Mouse (Mus musculus): Measurements from ENCODE around the gene Lypd3. TPM values are rescaled to one million over a fixed set of nuclear protein-coding genes. Genes with fewer than 3 reads are reported as not detected.
"Not testable (repeated sequence)": the region's sequence is repeated elsewhere in the genome, so short reads cannot be mapped to it uniquely, and the experiment has no call there.

The Lypd3 gene
- polyA plus RNA-seq, 1 experiment from 2014 or later: 1.0 TPM

DNA sequence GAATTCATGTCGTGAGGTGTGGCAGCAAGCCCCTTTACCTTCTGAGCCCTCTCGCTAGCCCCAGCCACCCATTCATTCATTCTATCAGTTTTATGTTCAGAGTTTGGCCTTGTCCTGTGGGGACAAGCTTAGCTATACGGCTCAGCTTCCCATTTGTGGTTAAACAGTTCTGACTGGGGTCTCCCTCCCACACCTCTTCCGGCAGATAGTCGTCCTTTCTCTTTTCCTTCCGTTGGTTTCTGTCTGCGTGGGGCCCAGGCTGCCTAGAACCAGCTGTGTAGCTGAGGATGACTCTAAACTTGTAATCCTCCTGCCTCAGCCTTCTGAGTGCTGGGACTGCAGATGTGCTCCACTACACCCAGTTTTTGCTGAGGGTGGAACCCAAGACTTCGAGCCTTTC, 18.6 kb upstream of the Lypd3 start:
- Histone ChIP-seq H3K27me3 (peaks cover 9% of the 10 kb centered on the region), H3K27ac (no peak overlapping the region), H3K36me3 (0 out of 2 replicates have a peak, but pooled peaks cover 7% of the 10 kb centered on the region), H3K4me3 (replicated peaks) (no peak overlapping the region), H3K4me1 (peaks cover 1% of the 10 kb centered on the region), H3K9me3 (replicated peaks) (no peaks in the 10 kb centered on the region; the same call in 1 of the 2 replicates), H3K4me2 (no peak overlapping the region), H3K9ac (no peak overlapping the region)
- 79% methylated on average over 8 of the region's 8 CpGs for WGBS
- ATAC-seq (replicated peaks; ENCODE audit: low FRiP score): no peak

DNA sequence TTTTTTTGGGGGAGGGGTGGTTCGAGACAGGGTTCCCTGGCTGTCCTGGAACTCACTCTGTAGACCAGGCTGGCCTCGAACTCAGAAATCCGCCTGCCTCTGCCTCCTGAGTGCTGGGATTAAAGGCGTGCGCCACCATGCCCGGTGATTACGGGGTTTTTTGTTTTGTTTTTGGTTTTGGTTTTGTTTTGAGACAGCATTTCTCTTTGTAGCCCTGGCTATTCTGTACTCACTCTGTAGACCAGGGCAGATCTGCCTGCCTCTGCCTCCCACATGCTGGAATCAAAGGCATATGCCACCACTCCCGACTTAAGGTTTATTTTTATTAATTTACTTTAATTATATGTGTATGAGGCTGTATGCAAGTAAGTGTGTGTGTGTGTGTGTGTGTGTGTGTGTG, 18.0 kb upstream of the Lypd3 start:
- WGBS: 92% methylated on average over 8 of the region's 8 CpGs
- H3K27me3 ChIP-seq; H3K4me2 ChIP-seq; ATAC-seq (replicated peaks; ENCODE audit: low FRiP score); H3K27ac ChIP-seq; H3K9ac ChIP-seq; H3K4me3 ChIP-seq (replicated peaks); H3K36me3 ChIP-seq; H3K9me3 ChIP-seq (replicated peaks); H3K4me1 ChIP-seq: not testable (repeated sequence)

DNA sequence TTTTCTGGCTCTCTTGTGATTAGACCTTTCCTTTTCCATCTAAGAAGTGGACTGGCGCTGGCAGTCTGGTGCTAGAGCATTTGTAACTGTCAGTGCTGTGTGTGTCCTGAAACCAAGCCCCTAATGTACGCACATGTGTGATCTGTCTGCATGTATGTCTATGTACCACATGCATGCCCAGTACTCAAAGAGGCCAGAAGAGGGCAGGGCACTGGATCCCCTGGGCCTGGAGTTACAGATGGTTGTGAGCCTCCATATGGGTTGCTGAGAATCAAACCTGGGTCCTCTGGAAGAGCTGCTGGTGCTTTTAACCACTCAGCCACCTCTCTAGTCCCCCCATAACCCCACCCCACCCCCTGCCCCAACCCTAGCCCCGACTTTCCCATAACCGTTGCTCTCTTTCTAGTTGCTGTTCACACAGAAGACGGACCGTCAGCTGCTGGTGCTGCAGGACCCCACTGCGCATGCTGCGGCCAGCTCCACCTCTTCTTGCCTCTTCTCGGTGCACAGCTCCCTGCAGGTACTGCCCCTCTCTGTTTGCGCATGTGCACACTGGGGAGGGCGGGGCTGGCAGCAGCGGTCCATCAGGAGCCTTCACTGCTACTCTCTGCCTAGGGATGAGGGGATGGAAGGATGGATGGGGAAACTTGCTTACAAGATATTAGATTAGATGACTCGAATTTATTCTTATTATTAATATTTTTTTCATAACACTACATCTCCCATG, 16.5 kb upstream of the Lypd3 start:
- WGBS: 66% methylated on average over 13 of the region's 13 CpGs
- H3K4me2 ChIP-seq: no peak overlapping the region
- no peaks in the 10 kb centered on the region; the same call in 1 of the 2 replicates for H3K9me3 ChIP-seq (replicated peaks)
- H3K9ac ChIP-seq: no peak overlapping the region
- H3K27ac ChIP-seq: no peak overlapping the region
- H3K27me3 ChIP-seq: no peaks in the 10 kb centered on the region
- H3K4me1 ChIP-seq: no peaks in the 10 kb centered on the region
- no peak overlapping the region for H3K4me3 ChIP-seq (replicated peaks)
- H3K36me3 ChIP-seq: 0 out of 2 replicates have a peak, but pooled peaks cover 7% of the 10 kb centered on the region
- ATAC-seq (replicated peaks; ENCODE audit: low FRiP score): no peak

GRCm38 (mm10) chr7:24621193-24621592, 15.2 kb upstream of the Lypd3 start:
- H3K4me1 ChIP-seq: peaks cover 4% of the 10 kb centered on the region; the same call in 1 of the 2 replicates
- H3K27ac ChIP-seq: no peak overlapping the region
- H3K9me3 ChIP-seq (replicated peaks): no peaks in the 10 kb centered on the region; the same call in 1 of the 2 replicates
- no peaks in the 10 kb centered on the region for H3K27me3 ChIP-seq
- H3K4me3 ChIP-seq (replicated peaks): no peak overlapping the region
- no peak overlapping the region for H3K4me2 ChIP-seq
- H3K36me3 ChIP-seq: 0 out of 2 replicates have a peak, but pooled peaks cover 7% of the 10 kb centered on the region
- WGBS: 78% methylated on average over 3 of the region's 3 CpGs
- no peak for ATAC-seq (replicated peaks; ENCODE audit: low FRiP score)
- H3K9ac ChIP-seq: no peak overlapping the region

GRCm38 (mm10) chr7:24622967-24623366, 13.4 kb upstream of the Lypd3 start:
- ATAC-seq (replicated peaks; ENCODE audit: low FRiP score): no peak
- Histone ChIP-seq H3K4me2 (no peak overlapping the region), H3K27me3 (no peaks in the 10 kb centered on the region), H3K4me1 (peaks cover 10% of the 10 kb centered on the region; the same call in 1 of the 2 replicates), H3K9ac (no peak overlapping the region), H3K4me3 (replicated peaks) (no peak overlapping the region), H3K36me3 (0 out of 2 replicates have a peak, but pooled peaks cover 7% of the 10 kb centered on the region), H3K27ac (no peak overlapping the region), H3K9me3 (replicated peaks) (no peaks in the 10 kb centered on the region; the same call in 1 of the 2 replicates)
- WGBS: 83% methylated on average over 6 of the region's 6 CpGs

DNA sequence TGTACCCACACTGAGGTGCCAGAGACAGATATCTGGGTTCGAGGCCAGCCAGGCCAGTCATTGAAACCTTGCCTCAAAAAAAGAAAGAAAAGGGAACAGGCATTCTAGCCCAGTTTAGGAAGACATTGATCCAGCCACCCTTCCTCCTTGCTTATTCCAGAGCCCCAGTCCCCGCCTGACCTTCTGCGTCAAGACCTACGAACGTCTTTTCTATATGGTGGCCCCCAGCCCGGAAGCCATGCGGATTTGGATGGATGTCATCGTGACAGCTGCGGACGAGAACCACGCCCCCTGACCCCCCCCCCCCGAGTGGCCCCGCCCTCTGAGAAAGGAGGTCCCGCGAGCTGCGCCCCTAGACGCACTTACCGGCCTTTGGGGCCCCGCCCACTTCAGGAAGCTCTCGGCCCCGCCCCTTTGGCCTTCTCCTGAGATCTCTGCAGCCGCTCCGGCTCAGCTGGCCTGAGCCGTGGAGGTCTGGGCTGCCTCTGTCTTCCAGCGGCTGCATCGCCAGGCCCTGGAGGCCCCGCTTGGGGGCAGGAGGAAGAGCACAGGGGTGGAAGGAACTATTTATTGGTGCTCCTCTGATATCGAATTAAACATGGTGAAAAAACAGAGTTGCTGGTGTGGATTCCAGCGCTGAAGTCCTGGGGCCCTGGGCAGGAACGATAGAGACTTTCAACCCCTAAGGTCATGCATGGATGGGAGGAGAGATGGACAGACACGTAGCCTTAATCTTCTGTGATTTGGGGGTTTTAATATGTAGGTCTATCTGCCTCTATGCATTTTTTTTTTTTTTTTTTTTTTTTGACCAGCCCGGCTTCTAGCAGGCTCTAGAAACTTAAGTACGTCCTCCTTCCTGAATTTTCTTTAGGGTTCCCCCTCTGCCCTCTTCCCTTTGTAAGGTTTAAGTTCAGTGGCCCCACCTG, 7.4 kb upstream of the Lypd3 start:
- Histone ChIP-seq H3K9ac (peak overlapping the region; percentile 31; the same call in 1 of the 2 replicates), H3K27ac (peak overlapping the region; percentile 76), H3K36me3 (no peaks in the 10 kb centered on the region), H3K4me2 (peak overlapping the region; percentile 68), H3K4me3 (replicated peaks) (peak overlapping the region; percentile 36), H3K4me1 (peaks cover 19% of the 10 kb centered on the region), H3K27me3 (no peaks in the 10 kb centered on the region), H3K9me3 (replicated peaks) (no peaks in the 10 kb centered on the region)
- WGBS: 8% methylated on average over 33 of the region's 33 CpGs
- peak; percentile 93 for ATAC-seq (replicated peaks; ENCODE audit: low FRiP score)

DNA sequence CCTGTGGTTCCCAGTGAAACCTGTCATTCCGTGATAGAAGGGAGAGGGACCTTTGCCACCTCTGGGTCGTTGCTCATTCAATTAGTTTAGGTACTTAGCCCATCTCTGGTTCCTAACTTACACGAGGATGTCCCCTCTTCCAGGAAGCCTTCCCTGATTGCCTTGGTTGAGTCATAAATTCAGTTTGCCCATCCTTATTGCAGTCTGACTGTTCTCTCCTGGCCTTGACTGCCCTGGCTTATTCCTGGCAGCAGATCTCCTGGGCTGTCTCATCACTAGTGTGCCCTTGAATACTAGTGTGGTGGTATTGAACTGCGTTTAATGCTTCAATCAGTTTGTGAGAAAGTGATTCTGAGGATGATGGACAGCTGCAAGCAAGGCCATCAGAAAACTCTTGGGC, 6.7 kb upstream of the Lypd3 start:
- no peak for ATAC-seq (replicated peaks; ENCODE audit: low FRiP score)
- Histone ChIP-seq H3K27ac (peak overlapping the region; percentile 76), H3K9ac (no peak overlapping the region), H3K9me3 (replicated peaks) (no peaks in the 10 kb centered on the region), H3K27me3 (no peaks in the 10 kb centered on the region), H3K4me3 (replicated peaks) (no peak overlapping the region), H3K4me1 (peaks cover 19% of the 10 kb centered on the region), H3K4me2 (peak overlapping the region; percentile 68; the same call in 1 of the 2 replicates), H3K36me3 (no peaks in the 10 kb centered on the region)
- WGBS: 67% methylated on average over 4 of the region's 4 CpGs

DNA sequence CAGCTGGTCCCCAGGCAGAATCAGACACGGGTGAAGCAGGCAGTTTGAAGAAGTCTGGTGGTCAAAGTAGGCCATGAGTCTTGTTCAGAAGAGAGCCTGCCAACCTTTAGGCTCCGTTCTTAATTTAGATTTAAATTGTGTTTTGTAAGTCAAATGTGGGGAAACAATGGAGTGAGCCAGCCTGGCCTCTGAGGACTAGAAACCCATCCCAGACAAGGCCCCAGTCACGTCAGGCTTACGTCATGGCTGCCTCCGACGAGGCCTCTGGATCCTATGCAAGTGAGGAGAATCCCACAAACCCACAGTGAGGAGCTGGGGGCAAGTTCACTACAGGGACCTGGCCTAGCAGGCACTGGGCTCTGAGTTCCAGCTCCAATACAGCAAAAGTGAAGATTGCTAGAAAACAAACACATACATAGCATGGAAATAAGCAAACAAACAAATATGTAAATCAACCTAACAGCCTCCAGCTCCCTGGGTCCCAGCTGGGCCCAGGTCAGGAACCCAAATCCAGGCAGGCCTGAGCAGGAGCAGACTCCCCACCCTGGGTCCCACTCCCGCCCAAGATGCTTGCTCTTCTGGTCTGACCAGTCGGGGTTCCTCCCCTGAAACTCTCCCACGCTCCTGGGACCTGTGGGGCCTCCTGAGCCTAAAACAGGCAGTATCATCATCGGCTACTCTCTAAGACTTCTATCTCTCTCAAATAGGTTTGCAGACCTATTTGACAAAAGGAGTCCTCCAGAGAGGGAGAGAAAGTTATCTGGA, 6.1 kb upstream of the Lypd3 start:
- H3K9me3 ChIP-seq (replicated peaks): no peaks in the 10 kb centered on the region
- WGBS: 86% methylated on average over 10 of the region's 10 CpGs
- peaks cover 19% of the 10 kb centered on the region for H3K4me1 ChIP-seq
- H3K4me2 ChIP-seq: no peak overlapping the region
- H3K27me3 ChIP-seq: peaks cover 2% of the 10 kb centered on the region; the same call in 1 of the 2 replicates
- no peak overlapping the region for H3K27ac ChIP-seq
- H3K36me3 ChIP-seq: no peaks in the 10 kb centered on the region
- H3K4me3 ChIP-seq (replicated peaks): no peak overlapping the region
- no peak overlapping the region for H3K9ac ChIP-seq
- no peak for ATAC-seq (replicated peaks; ENCODE audit: low FRiP score)

DNA sequence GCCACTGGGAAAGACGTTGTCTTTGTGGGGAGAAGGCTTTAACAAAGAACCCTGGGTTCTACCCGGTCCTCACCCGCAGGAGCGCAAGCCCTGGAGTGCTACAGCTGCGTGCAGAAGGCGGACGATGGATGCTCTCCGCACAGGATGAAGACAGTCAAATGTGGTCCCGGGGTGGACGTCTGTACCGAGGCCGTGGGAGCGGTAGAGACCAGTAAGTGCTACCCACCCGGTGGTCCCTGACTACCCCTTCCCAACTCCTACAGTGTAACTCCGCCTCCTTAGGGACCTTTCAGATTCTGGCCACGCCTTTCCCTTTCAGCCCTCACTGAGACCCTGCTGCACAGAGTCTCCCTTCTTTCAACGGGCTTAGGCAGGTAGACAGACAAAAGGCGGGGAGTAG, 696 bp downstream of the Lypd3 start:
- Histone ChIP-seq H3K36me3 (no peaks in the 10 kb centered on the region), H3K9ac (no peak overlapping the region), H3K4me3 (replicated peaks) (peak overlapping the region; percentile 48), H3K4me1 (peaks cover 31% of the 10 kb centered on the region), H3K27me3 (peaks cover 61% of the 10 kb centered on the region), H3K9me3 (replicated peaks) (no peaks in the 10 kb centered on the region), H3K27ac (no peak overlapping the region), H3K4me2 (peak overlapping the region; percentile 73)
- ATAC-seq (replicated peaks; ENCODE audit: low FRiP score): peak; percentile 33; the same call in 1 of the 2 replicates
- 3% methylated on average over 18 of the region's 18 CpGs for WGBS

- Histone ChIP-seq H3K4me3 (replicated peaks) (peak overlapping the region; percentile 48), H3K4me1 (peaks cover 31% of the 10 kb centered on the region), H3K9me3 (replicated peaks) (no peaks in the 10 kb centered on the region), H3K9ac (peak overlapping the region; percentile 9; the same call in 1 of the 2 replicates), H3K27me3 (peaks cover 61% of the 10 kb centered on the region), H3K36me3 (no peaks in the 10 kb centered on the region), H3K27ac (no peak overlapping the region), H3K4me2 (peak overlapping the region; percentile 73)
- WGBS: 2% methylated on average over 35 of the region's 35 CpGs
- peak; percentile 46; the same call in 1 of the 2 replicates for ATAC-seq (replicated peaks; ENCODE audit: low FRiP score)
These were observed 1.9 kb downstream of the Lypd3 start for GRCm38 (mm10) chr7:24638026-24638856.

DNA sequence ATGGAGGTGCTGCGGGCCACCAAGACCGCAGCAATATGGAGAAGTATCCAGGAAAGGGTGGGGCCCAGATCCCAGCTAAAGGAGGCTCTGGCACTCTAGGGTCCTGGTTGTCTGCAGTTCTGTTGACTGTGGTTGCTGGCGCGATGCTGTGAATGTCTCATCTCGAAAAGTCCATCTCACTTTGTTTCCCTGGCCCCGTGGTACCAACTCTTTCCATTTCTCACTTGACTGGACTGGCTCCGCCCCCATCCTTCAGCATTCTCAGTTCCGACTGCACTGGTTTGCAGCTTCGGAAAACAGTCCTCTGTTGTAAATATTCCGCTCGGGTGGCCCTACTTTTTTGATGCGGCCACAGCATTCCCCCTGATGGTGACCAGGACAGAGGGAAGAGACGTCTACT, 4.1 kb downstream of the Lypd3 start:
- Histone ChIP-seq H3K4me3 (replicated peaks) (no peak overlapping the region), H3K4me1 (peaks cover 31% of the 10 kb centered on the region), H3K27me3 (peaks cover 58% of the 10 kb centered on the region), H3K9ac (no peak overlapping the region), H3K36me3 (no peaks in the 10 kb centered on the region), H3K27ac (no peak overlapping the region), H3K4me2 (no peak overlapping the region), H3K9me3 (replicated peaks) (no peaks in the 10 kb centered on the region)
- 58% methylated on average over 13 of the region's 13 CpGs for WGBS
- ATAC-seq (replicated peaks; ENCODE audit: low FRiP score): no peak
